In the genomic region with DNA sequence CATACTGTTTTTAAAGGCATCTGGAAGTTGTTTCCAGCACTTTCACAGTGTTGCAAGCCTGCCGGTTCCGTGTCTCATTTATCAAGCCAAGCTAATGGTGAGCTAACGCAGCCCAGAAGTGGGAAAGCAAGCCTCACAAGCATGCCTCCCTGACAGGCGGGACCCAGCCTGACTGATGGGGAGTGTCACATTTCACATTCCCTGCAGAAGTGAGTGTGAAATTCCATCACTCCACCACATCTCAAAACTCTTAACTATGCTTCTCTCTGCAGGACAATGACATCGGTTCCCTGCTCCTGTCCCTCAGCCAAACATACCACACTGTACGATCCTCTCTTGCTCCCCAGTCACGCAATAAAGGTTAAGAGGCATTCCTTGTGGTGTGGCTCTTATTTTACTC, we compare ENCODE assay signal across 10 mouse cellular contexts. TPM values are rescaled to one million over a fixed set of nuclear protein-coding genes. Genes with fewer than 3 reads are reported as not detected.
DNase-seq lines count a peak whose midpoint lies in the region; ATAC-seq and TF ChIP-seq lines count a peak whose summit lies in the region.
"Had no signal": no experiment of that assay in that cellular context is flagged by ENCODE, and none has a peak within 500 bp of the region (broad histone marks: within the 10 kb centered on the region; RNA-seq: fewer than 3 reads in every experiment).

No protein-coding gene starts in this region.

- no peak overlapping the region for H3K9ac ChIP-seq in hindbrain, embryonic 16.5 days (ENCODE audit: low read depth, low read length)
- no peak overlapping the region for H3K9ac ChIP-seq in embryonic facial prominence, embryonic 13.5 days
- no peak overlapping the region for H3K9ac ChIP-seq in intestine, embryonic 15.5 days
- no peak overlapping the region for H3K9ac ChIP-seq in midbrain, embryonic 14.5 days (replicated peaks; ENCODE audit: low read length)
- H3K9ac ChIP-seq: hindbrain, embryonic 13.5 days had no signal

- H3K27ac ChIP-seq in hindbrain, embryonic 10.5 days: no peak overlapping the region; the same call in 1 of the 2 replicates
- no peak overlapping the region for H3K27ac ChIP-seq in hindbrain, embryonic 16.5 days (ENCODE audit: low read depth, low read length)
- peak overlapping the region; percentile 57 for H3K27ac ChIP-seq in embryonic facial prominence, embryonic 13.5 days
- H3K27ac ChIP-seq in intestine, embryonic 15.5 days: 0 out of 2 replicates have a peak overlapping the region, but pooled peaks have one; percentile 7
- no peak overlapping the region for H3K27ac ChIP-seq in thymus, adult 2 months (ENCODE audit: control insufficient read depth, insufficient read depth, low read length)
- no peak overlapping the region for H3K27ac ChIP-seq in midbrain, embryonic 14.5 days (replicated peaks; ENCODE audit: low read depth, low read length)
- H3K27ac ChIP-seq: hindbrain, embryonic 13.5 days had no signal

- peak; percentile 50 for DNase-seq in hindbrain, embryonic 10.5 days (ENCODE audit: low spot score)
- peak; percentile 38 for DNase-seq in lung, postnatal 36 days
- no peak for DNase-seq in thymus, adult 2 months
- DNase-seq in midbrain, embryonic 14.5 days: no peak
- no peak for DNase-seq in cerebellum, postnatal 25 days
- DNase-seq: right cerebral cortex, adult 18-20 months had no signal

- no peaks in the 10 kb centered on the region for H3K9me3 ChIP-seq in hindbrain, embryonic 10.5 days
- H3K9me3 ChIP-seq in hindbrain, embryonic 16.5 days (ENCODE audit: control insufficient read depth, low read length): no peaks in the 10 kb centered on the region
- no peaks in the 10 kb centered on the region for H3K9me3 ChIP-seq in embryonic facial prominence, embryonic 13.5 days
- H3K9me3 ChIP-seq in intestine, embryonic 15.5 days: no peaks in the 10 kb centered on the region
- H3K9me3 ChIP-seq in midbrain, embryonic 14.5 days (ENCODE audit: control insufficient read depth, low read length): no peaks in the 10 kb centered on the region
- H3K9me3 ChIP-seq: hindbrain, embryonic 13.5 days had no signal

- WGBS in hindbrain, embryonic 10.5 days: 21% methylated on average over 7 of the region's 7 CpGs
- 23% methylated on average over 7 of the region's 7 CpGs for WGBS in hindbrain, embryonic 16.5 days
- WGBS in embryonic facial prominence, embryonic 13.5 days: 3% methylated on average over 7 of the region's 7 CpGs
- 8% methylated on average over 7 of the region's 7 CpGs for WGBS in intestine, embryonic 15.5 days
- 76% methylated on average over 7 of the region's 7 CpGs for WGBS in thymus, adult 2 months
- 49% methylated on average over 7 of the region's 7 CpGs for WGBS in midbrain, embryonic 14.5 days

- H3K4me3 ChIP-seq in hindbrain, embryonic 10.5 days: no peak overlapping the region
- no peak overlapping the region for H3K4me3 ChIP-seq in hindbrain, embryonic 16.5 days (ENCODE audit: low read length)
- H3K4me3 ChIP-seq in embryonic facial prominence, embryonic 13.5 days: no peak overlapping the region
- H3K4me3 ChIP-seq in intestine, embryonic 15.5 days (replicated peaks): no peak overlapping the region
- no peak overlapping the region for H3K4me3 ChIP-seq in thymus, adult 2 months (ENCODE audit: control insufficient read depth, insufficient read depth, low read length)
- H3K4me3 ChIP-seq in midbrain, embryonic 14.5 days (replicated peaks; ENCODE audit: low read depth, low read length): no peak overlapping the region
- H3K4me3 ChIP-seq: hindbrain, embryonic 13.5 days had no signal

- H3K4me1 ChIP-seq in hindbrain, embryonic 10.5 days (replicated peaks): peaks cover 31% of the 10 kb centered on the region
- peaks cover 12% of the 10 kb centered on the region for H3K4me1 ChIP-seq in hindbrain, embryonic 16.5 days (ENCODE audit: control insufficient read depth, insufficient read depth, low read depth, low read length)
- peaks cover 13% of the 10 kb centered on the region for H3K4me1 ChIP-seq in embryonic facial prominence, embryonic 13.5 days
- H3K4me1 ChIP-seq in intestine, embryonic 15.5 days (replicated peaks): peaks cover 9% of the 10 kb centered on the region
- H3K4me1 ChIP-seq in thymus, adult 2 months (replicated peaks; ENCODE audit: control insufficient read depth, insufficient read depth, low read length): peaks cover 3% of the 10 kb centered on the region; the same call in 1 of the 2 replicates
- peaks cover 13% of the 10 kb centered on the region for H3K4me1 ChIP-seq in midbrain, embryonic 14.5 days (ENCODE audit: control insufficient read depth, insufficient read depth, low read length)

- no peak for ATAC-seq in hindbrain, embryonic 16.5 days
- no peak for ATAC-seq in embryonic facial prominence, embryonic 13.5 days (ENCODE audit: insufficient number of reproducible peaks, insufficient read depth, low FRiP score, low TSS enrichment, low read depth)
- peak; percentile 65; the same call in 1 of the 2 replicates for ATAC-seq in intestine, embryonic 15.5 days
- no peak for ATAC-seq in midbrain, embryonic 14.5 days (ENCODE audit: low FRiP score, low TSS enrichment)

- no peak for TF ChIP-seq CTCF in thymus, adult 2 months (IDR thresholded peaks at IDR 0.05; ENCODE audit: borderline replicate concordance, control insufficient read depth, extremely low read depth, insufficient read depth, low read length, poor library complexity)

- no peaks in the 10 kb centered on the region for H3K27me3 ChIP-seq in hindbrain, embryonic 10.5 days (ENCODE audit: insufficient read depth, poor library complexity, severe bottlenecking)
- H3K27me3 ChIP-seq in hindbrain, embryonic 16.5 days (replicated peaks; ENCODE audit: control insufficient read depth, insufficient read depth, low read length): no peaks in the 10 kb centered on the region
- no peaks in the 10 kb centered on the region for H3K27me3 ChIP-seq in embryonic facial prominence, embryonic 13.5 days
- H3K27me3 ChIP-seq in intestine, embryonic 15.5 days (replicated peaks): no peaks in the 10 kb centered on the region
- H3K27me3 ChIP-seq in thymus, adult 2 months (ENCODE audit: control insufficient read depth, insufficient read depth, low read length): no peaks in the 10 kb centered on the region
- H3K27me3 ChIP-seq in midbrain, embryonic 14.5 days (ENCODE audit: control insufficient read depth, insufficient read depth, low read length): no peaks in the 10 kb centered on the region
- H3K27me3 ChIP-seq: hindbrain, embryonic 13.5 days had no signal

- H3K4me2 ChIP-seq in hindbrain, embryonic 16.5 days (ENCODE audit: low read length): no peak overlapping the region
- H3K4me2 ChIP-seq in embryonic facial prominence, embryonic 13.5 days: peak overlapping the region; percentile 36
- peak overlapping the region; percentile 18; the same call in 1 of the 2 replicates for H3K4me2 ChIP-seq in intestine, embryonic 15.5 days (replicated peaks)
- H3K4me2 ChIP-seq in midbrain, embryonic 14.5 days (ENCODE audit: low read length): no peak overlapping the region
- H3K4me2 ChIP-seq: hindbrain, embryonic 13.5 days had no signal

- H3K36me3 ChIP-seq in hindbrain, embryonic 10.5 days: no peaks in the 10 kb centered on the region
- no peaks in the 10 kb centered on the region for H3K36me3 ChIP-seq in hindbrain, embryonic 16.5 days (ENCODE audit: control insufficient read depth, insufficient read depth, low read length)
- H3K36me3 ChIP-seq in embryonic facial prominence, embryonic 13.5 days: no peaks in the 10 kb centered on the region
- H3K36me3 ChIP-seq in intestine, embryonic 15.5 days: no peaks in the 10 kb centered on the region
- no peaks in the 10 kb centered on the region for H3K36me3 ChIP-seq in thymus, adult 2 months (ENCODE audit: control insufficient read depth, insufficient read depth, low read length)
- H3K36me3 ChIP-seq in midbrain, embryonic 14.5 days (ENCODE audit: control insufficient read depth, insufficient read depth, low read length): no peaks in the 10 kb centered on the region
- H3K36me3 ChIP-seq: hindbrain, embryonic 13.5 days had no signal

- no peak for TF ChIP-seq POLR2A in thymus, adult 2 months (IDR thresholded peaks at IDR 0.05; ENCODE audit: control insufficient read depth, extremely low read depth, insufficient read depth, low read length, poor library complexity)

RNA-seq across cellular contexts. Expression of a gene that starts 10.0 kb away (rescaled TPM):
- 18.8 and 19.6 TPM in 2 replicates for polyA plus RNA-seq in hindbrain, embryonic 10.5 days (2016; fragmentation: Nextera tagmentation; extraction: Ambion mirVana)
- 31.2 and 32.1 TPM in 2 replicates for polyA plus RNA-seq in hindbrain, embryonic 16.5 days (2015; fragmentation: Nextera tagmentation; extraction: Ambion mirVana)
- polyA plus RNA-seq in embryonic facial prominence, embryonic 13.5 days (2015; fragmentation: Nextera tagmentation; extraction: Ambion mirVana): 13.2 and 13.4 TPM in 2 replicates
- polyA plus RNA-seq in intestine, embryonic 15.5 days (2015; fragmentation: Nextera tagmentation; extraction: Ambion mirVana): 16.9 and 20.2 TPM in 2 replicates
- 17.0 and 17.1 TPM in 2 replicates for polyA plus RNA-seq in thymus, adult 2 months (2012; rRNA removed)
- 26.9 and 33.9 TPM in 2 replicates for polyA plus RNA-seq in midbrain, embryonic 14.5 days (2014; fragmentation: Nextera tagmentation; extraction: Ambion mirVana)

RNA-seq across cellular contexts. Expression of a gene that starts 10.8 kb away (rescaled TPM):
- polyA plus RNA-seq in hindbrain, embryonic 10.5 days (2016; fragmentation: Nextera tagmentation; extraction: Ambion mirVana): 0.16 and 0.34 TPM in 2 replicates
- polyA plus RNA-seq in hindbrain, embryonic 16.5 days (2015; fragmentation: Nextera tagmentation; extraction: Ambion mirVana): 0.24 TPM in 2 replicates
- polyA plus RNA-seq in embryonic facial prominence, embryonic 13.5 days (2015; fragmentation: Nextera tagmentation; extraction: Ambion mirVana): 0.04 TPM in 2 replicates
- polyA plus RNA-seq in intestine, embryonic 15.5 days (2015; fragmentation: Nextera tagmentation; extraction: Ambion mirVana): 0.03 TPM in 1 of 2 replicates, not detected in the other
- 0.04 TPM in 1 of 2 replicates, not detected in the other for polyA plus RNA-seq in thymus, adult 2 months (2012; rRNA removed)
- polyA plus RNA-seq in midbrain, embryonic 14.5 days (2014; fragmentation: Nextera tagmentation; extraction: Ambion mirVana): 0.08 and 0.12 TPM in 2 replicates

Comparison
In these comparisons a context has a peak if more than half of its experiments do, and no peak if none do; other contexts are left out.
1. DNase-seq: peak in hindbrain, embryonic 10.5 days (single experiment) and lung, postnatal 36 days (single experiment); none in thymus, adult 2 months (single experiment), midbrain, embryonic 14.5 days (single experiment) and cerebellum, postnatal 25 days (0 of 2).
2. H3K27ac ChIP-seq: peak in embryonic facial prominence, embryonic 13.5 days (single experiment) and intestine, embryonic 15.5 days (single experiment); none in hindbrain, embryonic 10.5 days (single experiment), hindbrain, embryonic 16.5 days (single experiment), thymus, adult 2 months (single experiment) and midbrain, embryonic 14.5 days (single experiment).
3. H3K4me2 ChIP-seq: peak in embryonic facial prominence, embryonic 13.5 days (single experiment) and intestine, embryonic 15.5 days (single experiment); none in hindbrain, embryonic 16.5 days (single experiment) and midbrain, embryonic 14.5 days (single experiment).